Mouse (Mus musculus) MEL (cell line): ENCODE data around the gene Unc5b.

Experiments used
- E2F4 ChIP-seq: IDR thresholded peaks from 2 replicates; pipeline ENCODE4 v1.6.1; 2011; ENCODE audit warnings: low read depth, low read length, improper control_type of control experiment, borderline replicate concordance
- NRF1 ChIP-seq: IDR thresholded peaks from 2 replicates; pipeline ENCODE4 v1.6.1; 2014; ENCODE audit warnings: low read depth, mild to moderate bottlenecking, inconsistent platforms, low read length, improper control_type of control experiment, moderate library complexity; ENCODE audit not compliant: poor library complexity, insufficient read depth, severe bottlenecking
- RCOR1 ChIP-seq: IDR thresholded peaks from 2 replicates; pipeline ENCODE4 v1.6.1; 2012; ENCODE audit warnings: low read depth, mild to moderate bottlenecking, inconsistent platforms, low read length, improper control_type of control experiment

GRCm38 (mm10) chr10:60756146-60756545 lies 75.2 kb downstream of the Unc5b start:
- TF ChIP-seq RCOR1 (no peak), NRF1 (no peak), E2F4 (no peak)
